Mouse (Mus musculus): Measurements from ENCODE around the gene Rhob. TPM values are rescaled to one million over a fixed set of nuclear protein-coding genes. Genes with fewer than 3 reads are reported as not detected.

Gene Rhob
- polyA plus RNA-seq, 1 experiment, result 299 TPM

GRCm38 (mm10) chr12:8487281-8487680 lies 12.5 kb downstream of the Rhob start:
- WGBS, result 82% methylated on average over 1 of the region's 1 CpGs
- Histone ChIP-seq H3K27me3 (ENCODE audit: control insufficient read depth, insufficient read depth, low read length) (no peaks in the 10 kb centered on the region), H3K4me3 (replicated peaks; ENCODE audit: insufficient read depth, low read depth, low read length) (no peak overlapping the region), H3K27ac (ENCODE audit: insufficient read depth, low read length) (no peak overlapping the region), H3K4me1 (ENCODE audit: control insufficient read depth, insufficient read depth, low read length) (no peaks in the 10 kb centered on the region; the same call in 1 of the 2 replicates)
- TF ChIP-seq CTCF (IDR thresholded peaks at IDR 0.05; ENCODE audit: borderline replicate concordance, insufficient read depth, low read depth, low read length) (no peak), POLR2A (IDR thresholded peaks at IDR 0.05; ENCODE audit: borderline replicate concordance, insufficient read depth, low read length) (no peak)
- DNase-seq, result no peak

DNA sequence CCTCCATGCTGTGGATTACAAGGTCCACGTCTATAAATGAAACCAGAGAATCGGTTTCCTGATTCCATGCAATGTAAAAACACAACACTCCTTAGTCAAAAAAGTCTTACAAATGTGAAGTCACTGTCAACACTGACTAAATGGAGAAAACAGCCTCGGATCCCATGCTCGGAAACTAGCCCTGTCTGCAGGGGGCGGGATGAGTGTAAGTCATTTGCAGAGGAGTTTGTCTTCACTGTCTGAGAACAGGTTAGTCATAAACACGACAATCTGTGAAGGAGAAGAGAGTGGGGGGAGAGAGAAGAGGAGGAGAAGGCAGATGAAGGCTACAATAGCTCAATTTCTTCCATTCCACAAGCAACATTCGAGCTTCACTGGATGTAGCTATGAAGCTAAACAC lies 14.6 kb downstream of the Rhob start:
- Histone ChIP-seq H3K4me3 (replicated peaks; ENCODE audit: insufficient read depth, low read depth, low read length) (no peak overlapping the region), H3K4me1 (ENCODE audit: control insufficient read depth, insufficient read depth, low read length) (no peaks in the 10 kb centered on the region; the same call in 1 of the 2 replicates), H3K27me3 (ENCODE audit: control insufficient read depth, insufficient read depth, low read length) (no peaks in the 10 kb centered on the region), H3K27ac (ENCODE audit: insufficient read depth, low read length) (no peak overlapping the region)
- 88% methylated on average over 7 of the region's 7 CpGs for WGBS
- DNase-seq, result no peak
- TF ChIP-seq CTCF (IDR thresholded peaks at IDR 0.05; ENCODE audit: borderline replicate concordance, insufficient read depth, low read depth, low read length) (no peak), POLR2A (IDR thresholded peaks at IDR 0.05; ENCODE audit: borderline replicate concordance, insufficient read depth, low read length) (no peak)

DNA sequence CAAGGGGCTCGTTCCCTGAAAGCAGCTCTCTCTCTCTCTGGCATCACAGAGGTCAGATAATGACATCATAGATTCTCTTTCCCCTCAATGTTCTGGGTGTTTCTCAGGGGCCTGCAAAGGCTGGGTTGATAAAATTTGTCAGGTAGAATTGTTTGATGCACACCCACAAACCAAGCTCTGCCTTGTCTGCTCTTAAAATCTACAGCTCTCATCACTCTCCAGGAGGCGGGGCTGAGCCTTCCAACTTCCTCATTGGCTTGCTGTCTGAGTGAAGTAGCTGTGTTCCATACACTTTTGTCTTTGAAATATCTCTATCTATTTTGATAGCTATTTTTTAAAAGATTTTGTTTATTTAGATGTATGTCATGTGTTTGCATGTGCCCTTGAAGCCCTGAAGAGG lies 17.6 kb downstream of the Rhob start:
- H3K27me3 ChIP-seq (ENCODE audit: control insufficient read depth, insufficient read depth, low read length), result no peaks in the 10 kb centered on the region
- TF ChIP-seq POLR2A (IDR thresholded peaks at IDR 0.05; ENCODE audit: borderline replicate concordance, insufficient read depth, low read length), result no peak
- TF ChIP-seq CTCF (IDR thresholded peaks at IDR 0.05; ENCODE audit: borderline replicate concordance, insufficient read depth, low read depth, low read length), result no peak
- H3K27ac ChIP-seq (ENCODE audit: insufficient read depth, low read length), result no peak overlapping the region
- DNase-seq, result no peak
- 81% methylated on average over 2 of the region's 2 CpGs for WGBS
- no peak overlapping the region for H3K4me3 ChIP-seq (replicated peaks; ENCODE audit: insufficient read depth, low read depth, low read length)
- no peaks in the 10 kb centered on the region for H3K4me1 ChIP-seq (ENCODE audit: control insufficient read depth, insufficient read depth, low read length)

DNA sequence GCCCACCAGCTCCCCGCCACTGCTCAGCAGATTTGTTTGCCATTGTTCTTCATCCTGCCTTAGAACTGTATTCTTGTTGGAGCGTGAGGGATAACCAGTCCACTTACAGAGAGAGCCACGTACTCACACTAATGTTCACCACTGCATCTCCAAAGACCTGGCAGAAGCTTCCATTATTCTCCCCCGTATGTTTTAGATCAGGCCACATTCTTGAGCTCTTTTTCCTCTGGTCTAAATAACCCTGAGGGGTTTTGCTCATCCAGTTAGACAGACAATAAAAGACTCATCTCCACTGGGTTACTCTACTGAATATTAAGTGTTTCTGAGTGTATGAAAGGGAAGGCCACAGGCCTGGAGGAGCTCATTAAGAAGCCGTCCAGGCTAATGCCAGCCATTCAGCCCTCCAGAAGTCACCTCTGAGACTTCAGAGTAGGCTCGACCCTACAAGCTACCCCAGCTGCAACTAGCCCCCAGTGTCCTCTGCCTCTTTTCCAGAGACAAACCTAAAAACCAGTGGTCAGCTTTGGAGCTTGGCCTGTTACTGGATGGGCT lies 24.9 kb downstream of the Rhob start:
- Histone ChIP-seq H3K27me3 (ENCODE audit: control insufficient read depth, insufficient read depth, low read length) (no peaks in the 10 kb centered on the region), H3K4me3 (replicated peaks; ENCODE audit: insufficient read depth, low read depth, low read length) (no peak overlapping the region), H3K4me1 (ENCODE audit: control insufficient read depth, insufficient read depth, low read length) (no peaks in the 10 kb centered on the region), H3K27ac (ENCODE audit: insufficient read depth, low read length) (no peak overlapping the region)
- no peak for TF ChIP-seq CTCF (IDR thresholded peaks at IDR 0.05; ENCODE audit: borderline replicate concordance, insufficient read depth, low read depth, low read length)
- no peak for TF ChIP-seq POLR2A (IDR thresholded peaks at IDR 0.05; ENCODE audit: borderline replicate concordance, insufficient read depth, low read length)
- no peak for DNase-seq
- 88% methylated on average over 6 of the region's 6 CpGs for WGBS

- Histone ChIP-seq H3K4me3 (replicated peaks; ENCODE audit: insufficient read depth, low read depth, low read length) (no peak overlapping the region), H3K27ac (ENCODE audit: insufficient read depth, low read length) (no peak overlapping the region), H3K4me1 (ENCODE audit: control insufficient read depth, insufficient read depth, low read length) (no peaks in the 10 kb centered on the region), H3K27me3 (ENCODE audit: control insufficient read depth, insufficient read depth, low read length) (no peaks in the 10 kb centered on the region)
- 52% methylated on average over 7 of the region's 7 CpGs for WGBS
- no peak for TF ChIP-seq CTCF (IDR thresholded peaks at IDR 0.05; ENCODE audit: borderline replicate concordance, insufficient read depth, low read depth, low read length)
- no peak for TF ChIP-seq POLR2A (IDR thresholded peaks at IDR 0.05; ENCODE audit: borderline replicate concordance, insufficient read depth, low read length)
- no peak for DNase-seq
Observed at GRCm38 (mm10) chr12:8472591-8473358, 27.0 kb downstream of the Rhob start.

GRCm38 (mm10) chr12:8472051-8472450 lies 27.8 kb downstream of the Rhob start:
- DNase-seq, result no peak
- Histone ChIP-seq H3K27ac (ENCODE audit: insufficient read depth, low read length) (no peak overlapping the region), H3K4me1 (ENCODE audit: control insufficient read depth, insufficient read depth, low read length) (no peaks in the 10 kb centered on the region), H3K27me3 (ENCODE audit: control insufficient read depth, insufficient read depth, low read length) (no peaks in the 10 kb centered on the region), H3K4me3 (replicated peaks; ENCODE audit: insufficient read depth, low read depth, low read length) (no peak overlapping the region)
- TF ChIP-seq POLR2A (IDR thresholded peaks at IDR 0.05; ENCODE audit: borderline replicate concordance, insufficient read depth, low read length) (no peak), CTCF (IDR thresholded peaks at IDR 0.05; ENCODE audit: borderline replicate concordance, insufficient read depth, low read depth, low read length) (no peak)
- WGBS, result 56% methylated on average over 4 of the region's 4 CpGs

GRCm38 (mm10) chr12:8470962-8471361 lies 28.8 kb downstream of the Rhob start:
- WGBS, result 49% methylated on average over 2 of the region's 2 CpGs

More at GRCm38 (mm10) chr12:8470962-8471361, 28.8 kb downstream of the Rhob start:
- no peak overlapping the region for H3K4me3 ChIP-seq (replicated peaks; ENCODE audit: insufficient read depth, low read depth, low read length)
- H3K27me3 ChIP-seq (ENCODE audit: control insufficient read depth, insufficient read depth, low read length), result no peaks in the 10 kb centered on the region
- H3K4me1 ChIP-seq (ENCODE audit: control insufficient read depth, insufficient read depth, low read length), result no peaks in the 10 kb centered on the region
- no peak overlapping the region for H3K27ac ChIP-seq (ENCODE audit: insufficient read depth, low read length)
- no peak for TF ChIP-seq CTCF (IDR thresholded peaks at IDR 0.05; ENCODE audit: borderline replicate concordance, insufficient read depth, low read depth, low read length)
- TF ChIP-seq POLR2A (IDR thresholded peaks at IDR 0.05; ENCODE audit: borderline replicate concordance, insufficient read depth, low read length), result no peak
- DNase-seq, result no peak

All from cerebellum, adult 2 months (tissue).